Mouse (Mus musculus): ENCODE results near the gene Wscd1. TPM values are rescaled to one million over a fixed set of nuclear protein-coding genes. Genes with fewer than 3 reads are reported as not detected.

Gene Wscd1
- polyA plus RNA-seq, 2 experiments = 0.09 to 0.24 TPM

DNA sequence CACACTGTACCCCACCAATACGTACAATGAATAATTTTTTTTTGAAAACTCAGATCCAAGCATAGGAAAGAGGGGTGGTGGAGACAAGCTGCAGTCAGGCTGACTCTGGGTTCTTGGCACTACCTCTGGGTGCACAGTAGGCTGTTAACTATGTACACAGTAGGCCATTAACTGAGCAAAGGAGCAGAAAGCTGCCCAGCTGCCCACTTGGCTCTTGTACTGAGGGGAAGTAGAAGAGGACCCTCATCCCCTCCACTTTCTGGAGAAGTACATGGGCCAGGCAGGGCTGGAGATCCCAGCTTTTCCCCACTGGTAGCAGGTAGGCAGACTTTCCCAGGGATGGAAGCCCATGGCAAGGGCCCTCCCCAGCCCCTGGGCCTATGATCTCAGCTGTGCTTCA is 16.7 kb downstream of the Wscd1 start:
- DNase-seq (ENCODE audit: low read depth in 3 of 3, low spot score in 3 of 3) = no peak
- H3K27ac ChIP-seq = no peak overlapping the region
- WGBS (ENCODE audit: insufficient replicate concordance) = 48% methylated on average over 1 of the region's 1 CpGs

DNA sequence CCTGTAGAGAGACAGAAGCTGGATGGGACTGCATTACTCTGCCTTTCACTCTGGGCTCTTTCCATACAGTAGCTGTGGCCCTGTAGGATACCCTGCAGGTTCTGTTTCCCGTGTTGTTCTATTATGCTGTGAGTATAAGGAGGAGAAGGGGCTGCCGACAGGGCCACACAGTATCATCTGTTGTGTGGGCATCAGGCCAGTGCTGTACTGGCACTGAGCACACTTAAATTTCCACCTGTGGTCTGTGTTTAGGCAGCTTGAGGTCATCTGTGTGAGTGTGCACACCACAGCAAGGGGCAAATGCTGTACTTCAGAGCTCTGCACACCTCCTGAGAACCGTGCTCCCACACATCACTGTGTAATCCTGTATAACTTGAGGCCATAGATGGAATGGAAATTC is 18.0 kb downstream of the Wscd1 start:
- TF ChIP-seq EP300 (IDR thresholded peaks at IDR 0.05; ENCODE audit: low read depth) (no peak), CTCF (IDR thresholded peaks at IDR 0.05; ENCODE audit: low read depth) (no peak)
- ATAC-seq (ENCODE audit: insufficient read depth) (no peak), DNase-seq (ENCODE audit: low read depth in 3 of 3, low spot score in 3 of 3) (no peak)
- H3K4me2 ChIP-seq (ENCODE audit: low read depth) = no peak overlapping the region
- no peaks in the 10 kb centered on the region for H3K27me3 ChIP-seq (ENCODE audit: control insufficient read depth, insufficient read depth, low read length)
- no peak overlapping the region for H3K9ac ChIP-seq (replicated peaks)
- H3K4me1 ChIP-seq (replicated peaks; ENCODE audit: control insufficient read depth in 2 of 2, insufficient read depth in 2 of 2, low read length in 1 of 2) = no peaks in the 10 kb centered on the region; a peak in 1 of 4 replicates
- no peaks in the 10 kb centered on the region for H3K36me3 ChIP-seq (replicated peaks; ENCODE audit: control insufficient read depth, insufficient read depth, low read depth)
- H3K4me3 ChIP-seq (ENCODE audit: insufficient read depth in 1 of 2, low read depth in 2 of 2, low read length in 2 of 2) = no peak overlapping the region
- no peak overlapping the region for H3K27ac ChIP-seq
- 59% methylated on average over 3 of the region's 3 CpGs for WGBS (ENCODE audit: insufficient replicate concordance)
- no peaks in the 10 kb centered on the region for H3K9me3 ChIP-seq (ENCODE audit: control insufficient read depth, low read length)

More for the DNA sequence above, 16.7 kb downstream of the Wscd1 start:
- H3K4me1 ChIP-seq (replicated peaks; ENCODE audit: control insufficient read depth in 2 of 2, insufficient read depth in 2 of 2, low read length in 1 of 2) = no peaks in the 10 kb centered on the region
- H3K9ac ChIP-seq (replicated peaks) = no peak overlapping the region
- ATAC-seq (ENCODE audit: insufficient read depth) = no peak
- no peak overlapping the region for H3K4me2 ChIP-seq (ENCODE audit: low read depth)
- TF ChIP-seq EP300 (IDR thresholded peaks at IDR 0.05; ENCODE audit: low read depth) (no peak), CTCF (IDR thresholded peaks at IDR 0.05; ENCODE audit: low read depth) (no peak)
- no peak overlapping the region for H3K4me3 ChIP-seq (ENCODE audit: insufficient read depth in 1 of 2, low read depth in 2 of 2, low read length in 2 of 2)
- H3K27me3 ChIP-seq (ENCODE audit: control insufficient read depth, insufficient read depth, low read length) = no peaks in the 10 kb centered on the region
- no peaks in the 10 kb centered on the region for H3K36me3 ChIP-seq (replicated peaks; ENCODE audit: control insufficient read depth, insufficient read depth, low read depth)
- no peaks in the 10 kb centered on the region for H3K9me3 ChIP-seq (ENCODE audit: control insufficient read depth, low read length)

DNA sequence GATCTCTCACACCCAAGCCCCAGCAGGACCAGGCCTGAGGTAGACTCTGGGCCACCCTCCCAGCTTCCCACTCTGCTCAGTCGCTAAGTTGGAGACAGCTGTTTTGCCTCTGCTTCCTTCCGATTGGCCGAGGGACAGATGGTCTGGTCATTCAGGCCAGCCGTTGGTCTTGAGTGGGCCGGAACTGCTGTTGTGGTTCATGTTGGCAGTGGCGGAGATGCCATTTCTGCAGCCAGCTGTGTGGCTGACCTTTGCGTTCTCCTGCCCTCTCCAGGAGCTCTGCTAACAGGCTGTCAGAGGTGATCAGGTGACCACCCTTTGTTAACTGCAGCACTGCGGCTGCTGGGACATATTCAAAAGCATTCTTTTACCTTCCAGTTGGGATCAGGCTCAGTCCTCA is 20.0 kb downstream of the Wscd1 start:
- no peak for ATAC-seq (ENCODE audit: insufficient read depth)
- Histone ChIP-seq H3K4me1 (replicated peaks; ENCODE audit: control insufficient read depth in 2 of 2, insufficient read depth in 2 of 2, low read length in 1 of 2) (peaks cover 0 to 4% of the 10 kb centered on the region in 2 experiments; a peak in 1 of 4 replicates), H3K4me2 (ENCODE audit: low read depth) (no peak overlapping the region), H3K36me3 (replicated peaks; ENCODE audit: control insufficient read depth, insufficient read depth, low read depth) (no peaks in the 10 kb centered on the region), H3K9me3 (ENCODE audit: control insufficient read depth, low read length) (no peaks in the 10 kb centered on the region), H3K9ac (replicated peaks) (no peak overlapping the region), H3K27me3 (ENCODE audit: control insufficient read depth, insufficient read depth, low read length) (no peaks in the 10 kb centered on the region), H3K27ac (no peak overlapping the region), H3K4me3 (ENCODE audit: insufficient read depth in 1 of 2, low read depth in 2 of 2, low read length in 2 of 2) (no peak overlapping the region)
- TF ChIP-seq CTCF (IDR thresholded peaks at IDR 0.05; ENCODE audit: low read depth) (no peak), EP300 (IDR thresholded peaks at IDR 0.05; ENCODE audit: low read depth) (no peak)
- 62% methylated on average over 8 of the region's 8 CpGs for WGBS (ENCODE audit: insufficient replicate concordance)
- DNase-seq (ENCODE audit: low read depth in 3 of 3, low spot score in 3 of 3) = no peak

DNA sequence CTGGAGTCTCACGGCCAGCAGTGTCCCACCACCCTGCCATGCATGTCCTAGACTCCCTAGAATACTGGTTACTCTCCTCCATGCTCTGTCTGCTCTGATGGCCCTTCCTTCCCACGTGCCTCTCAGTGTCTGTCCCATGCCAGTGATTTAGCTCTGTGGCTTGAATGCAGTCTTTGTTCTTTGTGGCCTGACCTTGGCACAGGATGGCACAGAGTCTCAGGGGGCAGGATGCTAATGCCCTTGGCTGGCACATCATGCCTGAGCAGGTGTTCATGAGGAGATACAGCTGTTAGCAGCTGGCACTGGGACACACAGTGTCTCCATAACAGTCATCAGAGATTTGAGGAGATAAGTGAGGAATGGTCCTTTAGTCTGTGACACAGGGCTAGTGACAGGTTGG is 20.8 kb downstream of the Wscd1 start:
- no peak overlapping the region for H3K4me2 ChIP-seq (ENCODE audit: low read depth)
- no peak overlapping the region for H3K4me3 ChIP-seq (ENCODE audit: insufficient read depth in 1 of 2, low read depth in 2 of 2, low read length in 2 of 2)
- no peaks in the 10 kb centered on the region for H3K36me3 ChIP-seq (replicated peaks; ENCODE audit: control insufficient read depth, insufficient read depth, low read depth)
- TF ChIP-seq EP300 (IDR thresholded peaks at IDR 0.05; ENCODE audit: low read depth) = no peak
- TF ChIP-seq CTCF (IDR thresholded peaks at IDR 0.05; ENCODE audit: low read depth) = no peak
- H3K27ac ChIP-seq = no peak overlapping the region
- H3K27me3 ChIP-seq (ENCODE audit: control insufficient read depth, insufficient read depth, low read length) = no peaks in the 10 kb centered on the region
- DNase-seq (ENCODE audit: low read depth in 3 of 3, low spot score in 3 of 3) (no peak), ATAC-seq (ENCODE audit: insufficient read depth) (no peak)
- H3K9ac ChIP-seq (replicated peaks) = no peak overlapping the region
- H3K4me1 ChIP-seq (replicated peaks; ENCODE audit: control insufficient read depth in 2 of 2, insufficient read depth in 2 of 2, low read length in 1 of 2) = peaks cover 0 to 4% of the 10 kb centered on the region in 2 experiments; a peak in 1 of 4 replicates
- no peaks in the 10 kb centered on the region for H3K9me3 ChIP-seq (ENCODE audit: control insufficient read depth, low read length)
- WGBS (ENCODE audit: insufficient replicate concordance) = 31% methylated on average over 2 of the region's 2 CpGs

DNA sequence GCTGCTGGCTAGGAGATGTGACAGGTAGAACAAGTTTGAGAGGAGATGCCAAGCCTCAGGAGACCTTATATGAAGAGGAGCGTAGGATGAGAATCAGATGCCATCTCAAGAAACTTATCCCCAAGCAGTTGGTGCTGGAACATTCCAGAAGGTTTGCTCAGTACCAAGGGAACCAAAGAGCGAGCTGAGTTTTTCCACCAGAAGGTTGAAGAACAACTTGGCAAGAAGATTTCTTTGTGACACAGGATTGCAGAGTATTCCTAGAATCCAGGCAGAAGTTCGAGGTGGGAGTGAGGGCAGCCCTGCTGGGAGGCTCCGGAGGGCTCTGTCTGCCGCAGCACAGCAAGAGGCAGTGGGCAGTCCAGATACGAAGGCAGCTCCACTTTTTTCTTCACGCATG is 21.4 kb downstream of the Wscd1 start:
- ATAC-seq (ENCODE audit: insufficient read depth) = no peak
- H3K9me3 ChIP-seq (ENCODE audit: control insufficient read depth, low read length) = no peaks in the 10 kb centered on the region
- H3K27ac ChIP-seq = no peak overlapping the region
- H3K4me2 ChIP-seq (ENCODE audit: low read depth) = no peak overlapping the region
- WGBS (ENCODE audit: insufficient replicate concordance) = 58% methylated on average over 7 of the region's 7 CpGs
- TF ChIP-seq EP300 (IDR thresholded peaks at IDR 0.05; ENCODE audit: low read depth) (no peak), CTCF (IDR thresholded peaks at IDR 0.05; ENCODE audit: low read depth) (no peak)
- no peaks in the 10 kb centered on the region for H3K27me3 ChIP-seq (ENCODE audit: control insufficient read depth, insufficient read depth, low read length)
- H3K36me3 ChIP-seq (replicated peaks; ENCODE audit: control insufficient read depth, insufficient read depth, low read depth) = no peaks in the 10 kb centered on the region
- H3K9ac ChIP-seq (replicated peaks) = no peak overlapping the region
- peaks cover 0 to 4% of the 10 kb centered on the region in 2 experiments; a peak in 1 of 4 replicates for H3K4me1 ChIP-seq (replicated peaks; ENCODE audit: control insufficient read depth in 2 of 2, insufficient read depth in 2 of 2, low read length in 1 of 2)
- DNase-seq (ENCODE audit: low read depth in 3 of 3, low spot score in 3 of 3) = no peak
- H3K4me3 ChIP-seq (ENCODE audit: insufficient read depth in 1 of 2, low read depth in 2 of 2, low read length in 2 of 2) = no peak overlapping the region
